Comparison of ENCODE assay signal across 22 mouse cellular contexts in the genomic region with DNA sequence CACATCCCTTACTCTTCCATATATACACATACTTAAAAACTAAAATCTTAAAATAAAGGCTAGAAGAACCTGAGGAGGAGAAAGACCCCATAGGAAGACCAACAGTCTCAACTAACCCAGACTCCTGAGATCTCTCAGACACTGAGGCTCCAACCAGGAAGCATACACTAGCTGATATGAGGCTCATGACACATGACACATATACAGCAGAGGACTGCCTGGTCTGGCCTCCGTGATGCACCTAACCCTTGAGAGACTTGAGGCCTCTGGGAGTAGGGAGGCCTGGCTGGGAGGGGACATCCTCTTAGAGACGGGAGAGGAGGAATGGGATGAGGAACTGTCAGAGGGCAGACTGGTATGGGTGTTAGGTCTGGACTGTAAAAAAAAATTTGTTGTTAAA.
DNase-seq lines count a peak whose midpoint lies in the region; ATAC-seq and TF ChIP-seq lines count a peak whose summit lies in the region.
"Had no signal": no experiment of that assay in that cellular context is flagged by ENCODE, and none has a peak within 500 bp of the region (broad histone marks: within the 10 kb centered on the region; RNA-seq: fewer than 3 reads in every experiment).

No protein-coding gene starts in this region.

- H3K27ac ChIP-seq in heart, embryonic 11.5 days (ENCODE audit: low read depth, low read length), result peak overlapping the region; percentile 15; the same call in 1 of the 2 replicates
- H3K27ac ChIP-seq in liver, adult 2 months (replicated peaks; ENCODE audit: insufficient read depth, low read depth, low read length), result peak overlapping the region; percentile 24; the same call in 1 of the 2 replicates
- no peak overlapping the region for H3K27ac ChIP-seq in liver, postnatal 0 days (ENCODE audit: low read depth)
- H3K27ac ChIP-seq in midbrain, embryonic 11.5 days (ENCODE audit: low read depth, low read length), result no peak overlapping the region
- H3K27ac ChIP-seq in midbrain, embryonic 16.5 days (ENCODE audit: low read length), result no peak overlapping the region
- H3K27ac ChIP-seq: embryonic facial prominence, embryonic 15.5 days; forebrain, embryonic 10.5 days; forebrain, embryonic 15.5 days; heart, adult 2 months; heart, embryonic 15.5 days; hindbrain, embryonic 15.5 days had no signal

- H3K9me3 ChIP-seq in heart, embryonic 11.5 days (replicated peaks; ENCODE audit: control insufficient read depth, low read length), result no peaks in the 10 kb centered on the region
- H3K9me3 ChIP-seq in liver, postnatal 0 days (ENCODE audit: low read length), result no peaks in the 10 kb centered on the region
- H3K9me3 ChIP-seq in midbrain, embryonic 11.5 days (ENCODE audit: control insufficient read depth, low read length), result no peaks in the 10 kb centered on the region
- no peaks in the 10 kb centered on the region for H3K9me3 ChIP-seq in midbrain, embryonic 16.5 days (replicated peaks; ENCODE audit: control insufficient read depth, low read length, poor library complexity, severe bottlenecking)
- H3K9me3 ChIP-seq: embryonic facial prominence, embryonic 15.5 days; forebrain, embryonic 10.5 days; forebrain, embryonic 15.5 days; heart, embryonic 15.5 days; hindbrain, embryonic 15.5 days had no signal

- no peaks in the 10 kb centered on the region for H3K79me2 ChIP-seq in liver, adult 2 months (ENCODE audit: control insufficient read depth, insufficient read depth, low read length)

- no peak for DNase-seq in heart, adult 18-20 months
- DNase-seq in liver, adult 2 months (ENCODE audit: extremely low read depth, low read depth, low spot score), result no peak
- no peak for DNase-seq in liver, postnatal 0 days
- peak; percentile 10 for DNase-seq in midbrain, embryonic 11.5 days (ENCODE audit: low spot score, missing footprints)
- no peak for DNase-seq in thymus, postnatal 36 days
- DNase-seq in thymus, adult 18-20 months, result no peak
- DNase-seq: adrenal gland, postnatal 10 days; cerebellum, adult 11 months; cerebellum, adult 8-10 months; cerebellum, postnatal 14 days; embryo, embryonic 11 days; gastrocnemius, postnatal 36 days; heart, adult 2 months; heart, postnatal 14 days had no signal

- no peak overlapping the region for H3K9ac ChIP-seq in heart, embryonic 11.5 days (ENCODE audit: low read depth, low read length)
- no peak overlapping the region for H3K9ac ChIP-seq in liver, adult 2 months (ENCODE audit: low read depth, low read length)
- no peak overlapping the region for H3K9ac ChIP-seq in liver, postnatal 0 days (replicated peaks)
- no peak overlapping the region for H3K9ac ChIP-seq in midbrain, embryonic 11.5 days (ENCODE audit: low read length)
- H3K9ac ChIP-seq in midbrain, embryonic 16.5 days (ENCODE audit: low read depth, low read length), result no peak overlapping the region
- H3K9ac ChIP-seq: embryonic facial prominence, embryonic 15.5 days; forebrain, embryonic 15.5 days; heart, embryonic 15.5 days; hindbrain, embryonic 15.5 days had no signal

- H3K4me1 ChIP-seq in heart, embryonic 11.5 days (ENCODE audit: control insufficient read depth, insufficient read depth, low read length), result no peaks in the 10 kb centered on the region
- peaks cover 3% of the 10 kb centered on the region; the same call in 1 of the 2 replicates for H3K4me1 ChIP-seq in liver, adult 2 months (ENCODE audit: control insufficient read depth, insufficient read depth, low read length)
- H3K4me1 ChIP-seq in liver, postnatal 0 days (ENCODE audit: insufficient read depth), result no peaks in the 10 kb centered on the region
- no peaks in the 10 kb centered on the region for H3K4me1 ChIP-seq in midbrain, embryonic 11.5 days (ENCODE audit: control insufficient read depth, insufficient read depth, low read length)
- no peaks in the 10 kb centered on the region for H3K4me1 ChIP-seq in midbrain, embryonic 16.5 days (ENCODE audit: control insufficient read depth, insufficient read depth, low read length)
- H3K4me1 ChIP-seq: embryonic facial prominence, embryonic 15.5 days; forebrain, embryonic 10.5 days; forebrain, embryonic 15.5 days; hindbrain, embryonic 15.5 days had no signal

- H3K4me3 ChIP-seq in heart, embryonic 11.5 days (ENCODE audit: low read depth, low read length), result no peak overlapping the region
- H3K4me3 ChIP-seq in liver, adult 2 months (ENCODE audit: insufficient read depth, low read depth, low read length), result no peak overlapping the region
- no peak overlapping the region for H3K4me3 ChIP-seq in liver, postnatal 0 days (ENCODE audit: low read depth, low read length)
- no peak overlapping the region for H3K4me3 ChIP-seq in midbrain, embryonic 11.5 days (ENCODE audit: low read depth, low read length)
- no peak overlapping the region for H3K4me3 ChIP-seq in midbrain, embryonic 16.5 days (ENCODE audit: low read depth, low read length)
- H3K4me3 ChIP-seq: embryonic facial prominence, embryonic 15.5 days; erythroblast, embryonic 14.5 days; forebrain, embryonic 10.5 days; forebrain, embryonic 15.5 days; heart, adult 2 months; heart, embryonic 15.5 days; hindbrain, embryonic 15.5 days had no signal

- no peak for TF ChIP-seq POLR2A in liver, adult 2 months (IDR thresholded peaks at IDR 0.05; ENCODE audit: extremely low read depth, insufficient read depth, low read length)

- no peak overlapping the region for H3K4me2 ChIP-seq in heart, embryonic 11.5 days
- H3K4me2 ChIP-seq in liver, postnatal 0 days (ENCODE audit: low read depth, low read length), result no peak overlapping the region
- no peak overlapping the region for H3K4me2 ChIP-seq in midbrain, embryonic 11.5 days
- no peak overlapping the region for H3K4me2 ChIP-seq in midbrain, embryonic 16.5 days (ENCODE audit: low read length)
- H3K4me2 ChIP-seq: embryonic facial prominence, embryonic 15.5 days; forebrain, embryonic 15.5 days; heart, embryonic 15.5 days; hindbrain, embryonic 15.5 days had no signal

- TF ChIP-seq CTCF in liver, adult 2 months (IDR thresholded peaks at IDR 0.05; ENCODE audit: low read depth, low read length), result no peak
- no peak for TF ChIP-seq CTCF in liver, postnatal 0 days (IDR thresholded peaks at IDR 0.05; ENCODE audit: low read depth)

- H3K36me3 ChIP-seq in heart, embryonic 11.5 days (ENCODE audit: control insufficient read depth, insufficient read depth, low read length), result no peaks in the 10 kb centered on the region
- H3K36me3 ChIP-seq in liver, adult 2 months (ENCODE audit: control insufficient read depth, insufficient read depth, low read length), result no peaks in the 10 kb centered on the region
- H3K36me3 ChIP-seq in liver, postnatal 0 days (replicated peaks; ENCODE audit: insufficient read depth, low read length), result no peaks in the 10 kb centered on the region
- H3K36me3 ChIP-seq in midbrain, embryonic 11.5 days (ENCODE audit: control insufficient read depth, insufficient read depth, low read length), result no peaks in the 10 kb centered on the region
- H3K36me3 ChIP-seq in midbrain, embryonic 16.5 days (ENCODE audit: control insufficient read depth, insufficient read depth, low read length), result no peaks in the 10 kb centered on the region
- H3K36me3 ChIP-seq: embryonic facial prominence, embryonic 15.5 days; forebrain, embryonic 10.5 days; forebrain, embryonic 15.5 days; heart, embryonic 15.5 days; hindbrain, embryonic 15.5 days had no signal

- no peak for ATAC-seq in heart, embryonic 11.5 days (replicated peaks; ENCODE audit: insufficient number of reproducible peaks, low FRiP score, low TSS enrichment)
- ATAC-seq in liver, postnatal 0 days, result no peak
- no peak for ATAC-seq in midbrain, embryonic 11.5 days (ENCODE audit: low FRiP score)
- no peak for ATAC-seq in midbrain, embryonic 16.5 days
- ATAC-seq: forebrain, embryonic 15.5 days had no signal

- WGBS in heart, embryonic 11.5 days (ENCODE audit: insufficient replicate concordance), result 64% methylated on average over 2 of the region's 2 CpGs
- 70% methylated on average over 2 of the region's 2 CpGs for WGBS in liver, adult 2 months
- WGBS in liver, postnatal 0 days (ENCODE audit: insufficient replicate concordance), result 74% methylated on average over 2 of the region's 2 CpGs
- 85% methylated on average over 2 of the region's 2 CpGs for WGBS in midbrain, embryonic 11.5 days
- WGBS in midbrain, embryonic 16.5 days, result 98% methylated on average over 2 of the region's 2 CpGs

- H3K27me3 ChIP-seq in heart, embryonic 11.5 days (ENCODE audit: control insufficient read depth, insufficient read depth, low read length), result no peaks in the 10 kb centered on the region
- H3K27me3 ChIP-seq in liver, adult 2 months (ENCODE audit: control insufficient read depth, insufficient read depth, low read length), result no peaks in the 10 kb centered on the region
- no peaks in the 10 kb centered on the region for H3K27me3 ChIP-seq in liver, postnatal 0 days (ENCODE audit: insufficient read depth, low read length)
- no peaks in the 10 kb centered on the region for H3K27me3 ChIP-seq in midbrain, embryonic 11.5 days (ENCODE audit: control insufficient read depth, insufficient read depth, low read length)
- H3K27me3 ChIP-seq in midbrain, embryonic 16.5 days (ENCODE audit: control insufficient read depth, insufficient read depth, low read depth, low read length), result no peaks in the 10 kb centered on the region
- H3K27me3 ChIP-seq: embryonic facial prominence, embryonic 15.5 days; forebrain, embryonic 15.5 days; heart, embryonic 15.5 days; hindbrain, embryonic 15.5 days had no signal

- no peak for TF ChIP-seq EP300 in liver, postnatal 0 days (IDR thresholded peaks at IDR 0.05; ENCODE audit: low read depth)

Comparison
In these comparisons a context has a peak if more than half of its experiments do, and no peak if none do; other contexts are left out.
1. H3K27ac ChIP-seq: peak in heart, embryonic 11.5 days (single experiment) and liver, adult 2 months (single experiment); none in liver, postnatal 0 days (single experiment), midbrain, embryonic 11.5 days (single experiment) and midbrain, embryonic 16.5 days (single experiment).